8 mouse cellular contexts compared by ENCODE assay signal in the genomic region with DNA sequence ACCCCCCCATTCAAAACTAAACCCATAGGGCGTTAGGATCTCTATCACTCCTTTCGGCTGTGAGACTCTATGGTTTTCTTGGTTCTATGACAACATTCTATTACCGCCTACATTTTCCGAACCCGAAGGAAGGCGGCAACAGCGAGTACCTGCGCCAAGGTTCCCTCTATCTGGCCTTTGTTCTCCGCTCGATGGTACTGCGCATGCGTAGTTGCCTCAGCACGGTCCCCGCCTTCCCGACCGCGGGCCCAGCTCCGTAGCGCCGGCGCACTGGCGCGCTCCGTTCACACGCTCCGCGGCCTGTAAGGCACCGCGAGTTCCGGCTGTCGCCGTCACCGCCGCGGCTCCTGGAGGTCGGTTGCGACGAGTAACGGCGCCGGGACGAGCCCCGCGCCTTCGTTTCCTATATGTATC. TPM values are rescaled to one million over a fixed set of nuclear protein-coding genes. Genes with fewer than 3 reads are reported as not detected.
DNase-seq lines count a peak whose midpoint lies in the region; ATAC-seq lines count a peak whose summit lies in the region.

Gene Ylpm1 (plus strand): TSS at position 239 of the 414 bp plus-strand sequence.

- no peaks in the 10 kb centered on the region for H3K27me3 ChIP-seq in lung, embryonic 16.5 days (ENCODE audit: control insufficient read depth, insufficient read depth, low read depth, low read length)

- peak within 1 kb of the TSS; percentile 97 for H3K4me3 ChIP-seq in lung, embryonic 16.5 days (ENCODE audit: low read length)

- DNase-seq in MEL-GATA-1-ER (ENCODE audit: extremely low read depth, low read depth): peak; percentile 97
- DNase-seq in cerebellum, adult 8-10 months: peak; percentile 98
- peak; percentile 99 for DNase-seq in forelimb bud, embryonic 11.5 days (ENCODE audit: low read depth, low spot score)
- peak; percentile 87 for DNase-seq in layer of hippocampus, adult 9-10 months (ENCODE audit: low spot score)
- peak; percentile 96 for DNase-seq in ovary, postnatal 10 days (ENCODE audit: low spot score)
- peak; percentile 96 to 97 for DNase-seq in thymus, postnatal 10 days (ENCODE audit: low spot score in 2 of 2)

- peaks cover 11% of the 10 kb centered on the region for H3K4me1 ChIP-seq in lung, embryonic 16.5 days (replicated peaks; ENCODE audit: control insufficient read depth, insufficient read depth, low read length)

- under 1% methylated on average over 45 of the region's 45 CpGs for WGBS in lung, embryonic 16.5 days

- H3K4me2 ChIP-seq in lung, embryonic 16.5 days (ENCODE audit: low read depth, low read length): peak within 1 kb of the TSS; percentile 90

- peak within 1 kb of the TSS; percentile 98 for H3K9ac ChIP-seq in lung, embryonic 16.5 days (ENCODE audit: low read length)

- ATAC-seq in hematopoietic stem cell, adult 5-6 weeks (replicated peaks in 1 of 2; ENCODE audit: insufficient read depth in 1 of 2, low FRiP score in 2 of 2, low TSS enrichment in 1 of 2, low read depth in 1 of 2, poor library complexity in 2 of 2, severe bottlenecking in 2 of 2): peak; percentile 95 to 99
- ATAC-seq in lung, embryonic 16.5 days (ENCODE audit: low read depth): peak; percentile 99

- H3K27ac ChIP-seq in lung, embryonic 16.5 days (ENCODE audit: low read length): peak within 1 kb of the TSS; percentile 72

- 0 out of 2 replicates have a peak, but pooled peaks cover 2% of the 10 kb centered on the region for H3K9me3 ChIP-seq in lung, embryonic 16.5 days (ENCODE audit: control insufficient read depth, low read length)

- H3K36me3 ChIP-seq in lung, embryonic 16.5 days (ENCODE audit: control insufficient read depth, insufficient read depth, low read length): no peaks in the 10 kb centered on the region

RNA-seq across cellular contexts. Expression of gene Ylpm1, which starts in this region (rescaled TPM):
- 63.3 and 91.8 TPM in 2 replicates for total RNA-seq in hematopoietic stem cell, adult 5-6 weeks (2017)
- 25.4 and 25.5 TPM in 2 replicates for polyA plus RNA-seq in lung, embryonic 16.5 days (2015; fragmentation: Nextera tagmentation; extraction: Ambion mirVana)

Comparison
In these comparisons a context has a peak if more than half of its experiments do, and no peak if none do; other contexts are left out.
1. Peak in every context shown above with its lines: DNase-seq, ATAC-seq, H3K4me3 ChIP-seq and H3K27ac ChIP-seq.